Mouse (Mus musculus): ENCODE data around the gene Slc43a2. TPM values are rescaled to one million over a fixed set of nuclear protein-coding genes. Genes with fewer than 3 reads are reported as not detected.

The Slc43a2 gene
- total and polyA plus RNA-seq, 2 experiments from 2014 or later, result 20.4 to 34.5 TPM

GRCm38 (mm10) chr11:75536255-75537024 lies 4.9 kb downstream of the Slc43a2 start:
- 89% methylated on average over 11 of the region's 12 CpGs for WGBS
- ATAC-seq (ENCODE audit: low FRiP score) (no peak), DNase-seq (ENCODE audit: low spot score) (no peak)
- Histone ChIP-seq H3K9ac (replicated peaks; ENCODE audit: low read length, poor library complexity, severe bottlenecking) (peak overlapping the region; percentile 19; the same call in 1 of the 2 replicates), H3K4me1 (ENCODE audit: insufficient read depth, low read length) (peaks cover 19% of the 10 kb centered on the region), H3K4me2 (ENCODE audit: low read depth, low read length, poor library complexity, severe bottlenecking) (no peak overlapping the region), H3K36me3 (ENCODE audit: insufficient read depth, low read length) (no peaks in the 10 kb centered on the region), H3K27ac (ENCODE audit: low read depth, low read length) (no peak overlapping the region), H3K9me3 (ENCODE audit: low read length) (no peaks in the 10 kb centered on the region), H3K4me3 (ENCODE audit: low read depth, low read length) (no peak overlapping the region), H3K27me3 (ENCODE audit: insufficient read depth, low read length) (no peaks in the 10 kb centered on the region)
- no peak for TF ChIP-seq CTCF (IDR thresholded peaks at IDR 0.05)

- Histone ChIP-seq H3K4me1 (ENCODE audit: insufficient read depth, low read length) (peaks cover 19% of the 10 kb centered on the region), H3K4me3 (ENCODE audit: low read depth, low read length) (no peak overlapping the region), H3K27me3 (ENCODE audit: insufficient read depth, low read length) (no peaks in the 10 kb centered on the region), H3K9ac (replicated peaks; ENCODE audit: low read length, poor library complexity, severe bottlenecking) (no peak overlapping the region), H3K9me3 (ENCODE audit: low read length) (no peaks in the 10 kb centered on the region), H3K36me3 (ENCODE audit: insufficient read depth, low read length) (no peaks in the 10 kb centered on the region), H3K4me2 (ENCODE audit: low read depth, low read length, poor library complexity, severe bottlenecking) (no peak overlapping the region), H3K27ac (ENCODE audit: low read depth, low read length) (no peak overlapping the region)
- TF ChIP-seq CTCF (IDR thresholded peaks at IDR 0.05), result no peak
- WGBS, result 88% methylated on average over 8 of the region's 8 CpGs
- ATAC-seq (ENCODE audit: low FRiP score) (no peak), DNase-seq (ENCODE audit: low spot score) (no peak)
Observed at GRCm38 (mm10) chr11:75537025-75537414, 5.5 kb downstream of the Slc43a2 start.

GRCm38 (mm10) chr11:75537491-75538183 lies 6.1 kb downstream of the Slc43a2 start:
- no peak overlapping the region for H3K27ac ChIP-seq (ENCODE audit: low read depth, low read length)
- H3K9ac ChIP-seq (replicated peaks; ENCODE audit: low read length, poor library complexity, severe bottlenecking), result no peak overlapping the region
- no peak for ATAC-seq (ENCODE audit: low FRiP score)
- H3K4me1 ChIP-seq (ENCODE audit: insufficient read depth, low read length), result peaks cover 19% of the 10 kb centered on the region
- H3K36me3 ChIP-seq (ENCODE audit: insufficient read depth, low read length), result no peaks in the 10 kb centered on the region
- no peak overlapping the region for H3K4me3 ChIP-seq (ENCODE audit: low read depth, low read length)
- no peaks in the 10 kb centered on the region for H3K27me3 ChIP-seq (ENCODE audit: insufficient read depth, low read length)
- TF ChIP-seq CTCF (IDR thresholded peaks at IDR 0.05), result no peak; the same call in 1 of the 2 replicates
- DNase-seq (ENCODE audit: low spot score), result no peak
- no peak overlapping the region for H3K4me2 ChIP-seq (ENCODE audit: low read depth, low read length, poor library complexity, severe bottlenecking)
- no peaks in the 10 kb centered on the region for H3K9me3 ChIP-seq (ENCODE audit: low read length)
- 42% methylated on average over 11 of the region's 11 CpGs for WGBS

- Histone ChIP-seq H3K4me3 (ENCODE audit: low read depth, low read length) (no peak overlapping the region), H3K4me1 (ENCODE audit: insufficient read depth, low read length) (peaks cover 16% of the 10 kb centered on the region), H3K4me2 (ENCODE audit: low read depth, low read length, poor library complexity, severe bottlenecking) (no peak overlapping the region), H3K27ac (ENCODE audit: low read depth, low read length) (no peak overlapping the region; the same call in 1 of the 2 replicates), H3K9ac (replicated peaks; ENCODE audit: low read length, poor library complexity, severe bottlenecking) (no peak overlapping the region), H3K27me3 (ENCODE audit: insufficient read depth, low read length) (no peaks in the 10 kb centered on the region), H3K36me3 (ENCODE audit: insufficient read depth, low read length) (peaks cover 4% of the 10 kb centered on the region; the same call in 1 of the 2 replicates), H3K9me3 (ENCODE audit: low read length) (no peaks in the 10 kb centered on the region)
- 60% methylated on average over 9 of the region's 9 CpGs for WGBS
- DNase-seq (ENCODE audit: low spot score) (no peak), ATAC-seq (ENCODE audit: low FRiP score) (no peak)
- no peak for TF ChIP-seq CTCF (IDR thresholded peaks at IDR 0.05)
Observed at GRCm38 (mm10) chr11:75538184-75538969, 6.9 kb downstream of the Slc43a2 start.

GRCm38 (mm10) chr11:75538970-75539299 lies 7.4 kb downstream of the Slc43a2 start:
- WGBS, result 88% methylated on average over 13 of the region's 13 CpGs
- no peaks in the 10 kb centered on the region for H3K27me3 ChIP-seq (ENCODE audit: insufficient read depth, low read length)
- TF ChIP-seq CTCF (IDR thresholded peaks at IDR 0.05), result no peak
- ATAC-seq (ENCODE audit: low FRiP score) (no peak), DNase-seq (ENCODE audit: low spot score) (no peak)
- H3K4me1 ChIP-seq (ENCODE audit: insufficient read depth, low read length), result peaks cover 13% of the 10 kb centered on the region
- peaks cover 4% of the 10 kb centered on the region; the same call in 1 of the 2 replicates for H3K36me3 ChIP-seq (ENCODE audit: insufficient read depth, low read length)
- H3K4me3 ChIP-seq (ENCODE audit: low read depth, low read length), result no peak overlapping the region
- H3K9ac ChIP-seq (replicated peaks; ENCODE audit: low read length, poor library complexity, severe bottlenecking), result no peak overlapping the region
- no peaks in the 10 kb centered on the region for H3K9me3 ChIP-seq (ENCODE audit: low read length)
- no peak overlapping the region for H3K4me2 ChIP-seq (ENCODE audit: low read depth, low read length, poor library complexity, severe bottlenecking)
- no peak overlapping the region; the same call in 1 of the 2 replicates for H3K27ac ChIP-seq (ENCODE audit: low read depth, low read length)

All from midbrain, postnatal 0 days (tissue).